Mouse (Mus musculus): ENCODE data around the gene Amz1.
A peak's percentile ranks its signal among the peaks of the same experiment; 100 is the strongest.

Gene Amz1

DNA sequence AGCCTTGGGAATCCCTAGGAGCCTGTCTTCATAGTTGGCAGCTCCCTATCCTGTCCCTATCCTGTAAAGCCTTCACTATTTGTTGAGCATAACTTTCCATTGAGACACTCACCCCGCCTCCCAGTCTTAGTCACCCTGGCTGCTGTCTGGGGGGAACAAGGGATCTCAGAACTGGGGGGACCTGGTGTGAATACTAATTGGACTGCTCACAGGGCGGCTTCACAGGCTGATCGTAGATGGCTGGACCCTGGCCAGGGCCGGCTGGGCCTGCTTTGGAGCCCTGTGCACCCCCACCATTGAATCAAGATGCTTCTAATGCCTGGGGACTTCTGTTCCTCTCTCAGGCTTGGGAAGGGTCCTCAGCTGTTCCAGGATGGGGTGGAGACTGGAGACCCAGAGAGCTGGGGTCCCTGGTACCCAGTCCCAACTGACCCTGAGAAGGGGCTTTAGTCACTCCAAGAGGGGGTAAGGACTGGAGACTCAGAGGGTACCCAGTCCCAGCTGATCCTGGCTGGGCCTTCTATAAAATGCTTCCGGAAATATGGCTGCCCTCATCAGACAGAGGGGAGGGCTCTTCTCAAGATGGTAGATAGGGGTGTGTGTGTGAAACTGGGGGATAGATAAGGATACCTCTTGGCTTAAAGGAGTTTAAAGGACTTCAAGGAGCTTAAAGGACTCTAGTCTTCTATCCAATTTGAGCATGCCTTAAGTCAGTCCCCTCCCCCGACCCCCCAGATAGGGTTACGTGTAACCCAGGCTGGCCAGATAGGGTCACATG is 2.3 kb downstream of the Amz1 start:
- no peak for DNase-seq (ENCODE audit: low spot score)

GRCm38 (mm10) chr5:140726946-140727740 is 3.2 kb downstream of the Amz1 start:
- DNase-seq (ENCODE audit: low spot score), result no peak

- no peak for DNase-seq (ENCODE audit: low spot score)
Observed at GRCm38 (mm10) chr5:140731040-140731797, 7.3 kb downstream of the Amz1 start.

- no peak for DNase-seq (ENCODE audit: low spot score)
Observed at GRCm38 (mm10) chr5:140732195-140732594, 8.3 kb downstream of the Amz1 start.

GRCm38 (mm10) chr5:140733336-140733735 is 9.4 kb downstream of the Amz1 start:
- DNase-seq (ENCODE audit: low spot score), result no peak

GRCm38 (mm10) chr5:140735297-140735696 is 11.4 kb downstream of the Amz1 start:
- DNase-seq (ENCODE audit: low spot score), result no peak

DNA sequence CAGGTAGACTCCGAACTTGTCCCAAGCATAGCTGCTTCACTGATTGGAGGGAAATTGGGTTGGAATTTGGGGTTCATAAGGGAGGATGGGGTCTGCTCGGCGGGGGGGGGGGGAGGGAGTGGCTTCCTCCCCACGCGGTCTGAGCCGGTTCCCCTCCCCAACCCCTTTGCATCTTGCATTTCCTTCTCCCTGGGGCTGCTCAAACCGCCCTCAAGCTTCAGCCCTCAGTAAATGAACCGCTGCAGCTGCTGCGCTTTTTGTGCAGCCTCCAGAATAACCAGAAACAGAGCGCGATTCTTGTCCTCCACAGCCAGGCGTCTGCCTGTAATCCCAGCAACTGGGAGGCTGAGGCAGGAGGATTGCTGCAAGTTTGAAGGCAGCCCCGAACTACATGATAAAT is 12.2 kb downstream of the Amz1 start:
- no peak for DNase-seq (ENCODE audit: low spot score)

GRCm38 (mm10) chr5:140739813-140740212 is 15.9 kb downstream of the Amz1 start:
- no peak for DNase-seq (ENCODE audit: low spot score)

- no peak for DNase-seq (ENCODE audit: low spot score)
Observed at GRCm38 (mm10) chr5:140741040-140741439, 17.1 kb downstream of the Amz1 start.

DNA sequence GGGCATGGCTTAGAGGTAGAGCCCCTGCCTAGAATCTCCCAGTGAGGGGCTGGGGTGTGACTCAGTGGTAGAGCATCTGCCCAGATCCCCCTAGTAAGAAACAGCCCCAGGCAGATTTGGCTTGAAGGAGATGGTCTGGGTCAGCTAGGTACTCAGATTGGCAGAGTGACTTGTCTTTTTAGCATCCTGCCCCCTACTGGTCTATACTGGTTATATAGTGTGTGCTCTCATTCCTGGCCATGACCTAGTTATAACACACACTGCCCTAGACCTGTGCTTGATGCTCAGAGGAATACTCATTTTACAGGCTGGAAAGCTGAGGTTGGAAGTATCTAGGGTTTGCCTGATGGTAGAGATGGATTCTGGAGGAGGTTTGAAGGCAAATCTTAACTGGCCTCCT is 17.9 kb downstream of the Amz1 start:
- DNase-seq (ENCODE audit: low spot score), result peak; percentile 51

GRCm38 (mm10) chr5:140743706-140744131 is 19.8 kb downstream of the Amz1 start:
- DNase-seq (ENCODE audit: low spot score), result no peak

DNA sequence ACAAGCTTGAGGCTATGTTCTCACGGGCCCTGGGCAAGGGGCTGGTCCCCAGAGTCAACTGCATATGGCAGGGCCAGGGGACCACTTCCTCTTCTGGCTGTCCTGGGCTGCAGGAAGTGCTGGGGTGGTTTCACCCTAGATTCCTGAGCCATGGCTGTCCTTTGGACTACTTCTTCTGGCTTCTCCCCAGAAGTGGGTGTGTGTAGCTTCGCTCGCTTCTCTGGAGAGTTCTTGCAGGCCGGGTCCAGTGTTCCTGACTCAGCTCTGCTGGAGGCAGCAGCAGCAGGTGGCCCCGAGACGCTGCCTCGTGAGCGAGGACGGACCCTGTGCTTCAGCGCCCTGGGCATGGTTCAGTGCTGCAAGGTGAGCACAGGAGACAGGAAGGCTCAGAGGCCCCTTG is 24.5 kb downstream of the Amz1 start:
- no peak for DNase-seq (ENCODE audit: low spot score)

- DNase-seq (ENCODE audit: low spot score), result peak; percentile 51
Observed at GRCm38 (mm10) chr5:140749062-140749875, 25.3 kb downstream of the Amz1 start.

- peak; percentile 48 for DNase-seq (ENCODE audit: low spot score)
Observed at GRCm38 (mm10) chr5:140750925-140751324, 27.0 kb downstream of the Amz1 start.

DNA sequence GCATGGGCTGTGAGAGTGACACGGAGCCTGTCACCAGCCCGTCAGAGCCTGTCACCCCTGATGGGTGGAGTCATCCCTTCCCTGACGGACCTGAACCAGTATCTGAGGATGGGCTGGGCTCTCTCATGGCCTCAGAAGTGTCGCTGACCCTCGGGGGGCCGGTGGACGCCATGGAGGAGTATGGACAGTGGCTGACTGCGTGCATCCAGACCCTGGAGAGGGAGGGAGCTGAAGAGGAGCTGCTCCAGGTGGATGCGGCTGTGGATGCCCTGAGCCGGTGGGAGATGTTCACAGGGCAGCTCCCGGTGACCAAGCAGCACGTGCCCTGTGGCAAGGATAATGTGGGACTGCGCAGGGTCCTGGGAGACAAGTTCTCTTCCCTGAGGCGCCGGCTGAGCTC is 28.1 kb downstream of the Amz1 start:
- no peak for DNase-seq (ENCODE audit: low spot score)

DNA sequence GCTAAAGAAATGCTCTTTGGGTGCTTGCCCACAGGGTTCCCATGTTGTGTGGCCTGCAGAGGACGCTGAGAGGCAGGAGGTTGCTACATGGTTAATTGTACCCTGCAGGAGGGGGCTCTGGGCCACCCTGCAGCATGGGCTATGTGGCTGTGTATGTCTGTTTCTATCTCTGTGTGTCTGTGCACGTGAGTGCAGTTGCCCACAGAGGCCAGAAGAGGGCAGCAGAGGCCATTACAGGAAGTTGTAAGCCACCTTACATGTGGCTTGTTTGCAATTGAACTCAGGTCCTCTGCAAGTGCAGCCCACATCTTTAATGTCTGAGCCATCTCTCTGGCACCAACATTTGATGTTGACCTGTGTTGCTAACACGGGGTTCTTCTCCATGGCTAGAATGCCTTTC is 28.7 kb downstream of the Amz1 start:
- no peak for DNase-seq (ENCODE audit: low spot score)

- no peak for DNase-seq (ENCODE audit: low spot score)
Observed at GRCm38 (mm10) chr5:140753223-140753622, 29.3 kb downstream of the Amz1 start.

DNA sequence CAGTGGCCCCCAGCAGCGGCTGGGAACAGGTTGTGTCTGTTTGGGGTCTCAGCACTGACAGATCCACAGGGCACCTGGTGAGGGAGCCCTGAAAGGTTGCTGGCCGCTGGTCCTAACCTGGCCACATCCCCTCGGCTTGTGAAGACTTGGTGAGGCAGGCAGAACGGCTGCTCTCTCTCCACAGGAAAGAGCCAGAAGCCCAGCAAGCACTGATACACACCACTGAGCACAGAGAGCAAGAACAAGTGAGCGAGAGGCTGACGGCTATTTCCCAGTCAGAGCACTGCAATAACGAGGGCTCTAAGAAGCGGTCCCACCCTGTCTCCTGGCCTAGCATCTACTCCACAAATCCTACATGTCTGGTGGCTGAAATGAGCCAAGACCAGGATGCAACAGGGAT is 34.9 kb downstream of the Amz1 start:
- DNase-seq (ENCODE audit: low spot score), result no peak

- no peak for DNase-seq (ENCODE audit: low spot score)
Observed at GRCm38 (mm10) chr5:140762540-140762939, 38.6 kb downstream of the Amz1 start.

DNA sequence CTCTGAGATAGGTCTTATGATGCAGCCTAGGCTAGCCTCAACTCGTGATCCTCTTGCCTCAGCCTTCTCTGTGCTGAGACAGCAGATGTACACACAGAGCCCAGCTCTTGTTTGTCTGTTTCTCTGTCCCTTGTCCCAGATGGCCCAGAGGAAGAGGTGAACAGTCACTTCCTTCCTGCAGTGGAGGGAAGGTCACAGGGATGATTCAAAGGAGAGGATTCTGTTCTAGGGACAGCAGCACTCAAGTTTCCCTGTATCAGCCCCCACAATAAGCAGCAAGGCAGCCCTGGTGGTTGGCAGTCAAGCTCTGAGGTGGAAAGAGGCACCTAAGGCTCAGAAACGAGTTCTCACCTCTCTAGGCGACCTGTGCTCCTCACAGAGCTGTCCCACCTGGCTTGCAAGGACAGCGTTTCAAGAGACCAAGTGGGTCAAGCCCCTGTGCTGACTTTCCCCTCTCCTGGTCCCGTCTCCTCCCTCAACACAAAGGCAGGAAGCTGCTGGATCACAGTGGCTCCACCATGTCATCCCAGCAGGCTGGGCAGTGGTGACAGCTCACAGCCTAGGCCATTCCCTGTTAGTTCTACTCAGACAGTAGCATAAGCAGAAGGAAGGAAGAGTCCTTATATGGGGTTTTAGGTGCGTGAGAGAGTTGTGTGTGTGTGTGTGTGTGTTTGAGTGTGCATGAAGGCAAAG is 41.1 kb downstream of the Amz1 start:
- no peak for DNase-seq (ENCODE audit: low spot score)

- DNase-seq (ENCODE audit: low spot score), result no peak
Observed at GRCm38 (mm10) chr5:140766566-140766965, 42.6 kb downstream of the Amz1 start.

Data from layer of hippocampus, adult 9-10 months (tissue).